Mouse (Mus musculus) C2C12 (cell line): ENCODE results near the gene Il12rb1.

Experiments
- CEBPB ChIP-seq: IDR thresholded peaks from one replicate; pipeline ENCODE4 v1.6.1; 2011; ENCODE audit warnings: low read depth, mild to moderate bottlenecking, control low read depth, moderate library complexity
- CTCF ChIP-seq: IDR thresholded peaks from one replicate; pipeline ENCODE4 v1.5.1; 2011; ENCODE audit not compliant: control insufficient read depth, insufficient read depth, insufficient read length
- FOSL1 ChIP-seq: IDR thresholded peaks from one replicate; pipeline ENCODE4 v1.8.0; 2011; ENCODE audit warnings: mild to moderate bottlenecking, low read length; ENCODE audit not compliant: poor library complexity, insufficient read depth, severe bottlenecking
- MAX ChIP-seq: IDR thresholded peaks from one replicate; pipeline ENCODE4 v1.6.1; 2011; ENCODE audit warnings: mild to moderate bottlenecking, control low read depth
- MYOD1 ChIP-seq: IDR thresholded peaks from one replicate; pipeline ENCODE4 v1.6.1; 2011; ENCODE audit warnings: low read depth; ENCODE audit not compliant: control insufficient read depth, insufficient read length
- MYOG ChIP-seq: IDR thresholded peaks from one replicate; pipeline ENCODE4 v1.6.1; 2011; ENCODE audit not compliant: control insufficient read depth, insufficient read length; ENCODE audit errors: extremely low read depth
- USF1 ChIP-seq: IDR thresholded peaks from one replicate; pipeline ENCODE4 v1.6.1; 2011; ENCODE audit warnings: low read depth, mild to moderate bottlenecking, control low read depth, moderate library complexity

DNA sequence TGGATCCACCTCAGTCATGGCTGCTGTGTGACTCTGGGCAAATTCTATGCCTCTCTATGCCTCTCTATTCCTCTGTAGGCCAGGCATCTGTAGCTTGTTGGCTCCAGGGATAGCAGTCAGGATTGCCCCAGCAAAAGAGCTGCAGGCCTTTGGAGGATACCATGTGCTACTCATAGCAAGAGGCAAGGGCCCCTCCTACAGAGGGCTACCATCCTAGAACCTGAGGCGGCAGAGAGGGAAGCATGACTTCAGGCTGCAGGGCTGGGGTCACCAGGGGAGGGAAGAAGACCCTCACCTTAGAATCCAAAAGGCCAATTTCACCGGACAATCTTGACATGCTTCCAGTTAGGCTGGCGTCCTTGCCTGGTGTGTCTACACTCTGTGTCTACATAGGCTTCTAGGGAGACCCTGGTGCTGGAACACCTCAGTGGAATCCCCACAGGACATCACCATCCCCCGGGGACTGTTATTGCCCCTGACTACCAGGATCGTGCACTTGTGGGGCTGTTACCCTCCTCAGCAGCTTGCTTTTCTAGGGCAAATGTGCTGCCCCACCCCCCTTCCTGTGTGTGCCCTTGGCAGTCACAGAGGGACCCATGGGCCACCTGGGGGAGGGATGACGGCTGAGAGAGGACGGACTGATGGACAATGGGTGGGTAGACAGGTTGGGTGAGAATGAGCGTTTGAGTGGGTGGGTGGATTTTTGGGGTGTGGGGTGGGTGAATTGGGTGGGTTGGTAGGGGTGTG, 879 bp downstream of the Il12rb1 start:
- TF ChIP-seq CTCF (no peak), MAX (no peak), CEBPB (no peak), USF1 (no peak), FOSL1 (no peak), MYOD1 (no peak), MYOG (no peak)
